Mouse (Mus musculus) liver, postnatal 0 days (tissue): ENCODE data around the gene Oxnad1.

Experiments used
- CTCF ChIP-seq: sonication (generic); IDR thresholded peaks from 2 replicates; pipeline ENCODE4 v1.5.1; 2016; ENCODE audit warnings: antibody characterized with exemption, low read depth
- EP300 ChIP-seq: IDR thresholded peaks from 2 replicates; pipeline ENCODE4 v1.6.1; 2016; ENCODE audit warnings: antibody characterized with exemption, low read depth, mild to moderate bottlenecking

DNA sequence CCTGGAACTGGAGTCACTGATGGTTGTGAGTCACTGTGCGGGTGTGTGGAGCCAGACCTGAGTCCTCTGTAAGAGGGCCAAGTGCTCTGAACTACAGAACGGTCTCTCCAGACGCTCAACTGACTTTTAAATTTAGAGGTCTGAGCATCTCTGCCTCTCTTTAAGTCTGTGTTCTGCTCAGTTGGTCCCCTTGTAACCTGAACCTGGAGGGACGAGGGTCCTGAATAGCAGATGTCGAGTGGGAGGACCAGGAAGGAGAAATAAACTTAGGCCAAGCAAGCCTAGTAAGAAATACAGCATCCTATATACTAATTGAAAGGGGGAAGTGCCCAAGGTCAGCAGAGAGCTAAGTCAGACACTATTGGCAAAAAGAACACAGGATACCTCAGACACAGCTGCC is 11.6 kb downstream of the Oxnad1 start:
- TF ChIP-seq CTCF (no peak), EP300 (no peak)
